Mouse (Mus musculus) erythroblast, embryonic 14.5 days (primary cell): ENCODE data around the gene Jdp2. TPM values are rescaled to one million over a fixed set of nuclear protein-coding genes. Genes with fewer than 3 reads are reported as not detected.

Experiments
- H3K27me3 ChIP-seq: 2 replicates; pipeline ENCODE4 v1.6.1; 2012; ENCODE audit warnings: inconsistent platforms; ENCODE audit not compliant: control insufficient read depth
- H3K36me3 ChIP-seq: 2 replicates; pipeline ENCODE4 v1.6.1; 2012; ENCODE audit warnings: mild to moderate bottlenecking, inconsistent platforms; ENCODE audit not compliant: control insufficient read depth
- H3K4me1 ChIP-seq: 2 replicates; pipeline ENCODE4 v1.6.1; 2012; ENCODE audit warnings: inconsistent platforms; ENCODE audit not compliant: control insufficient read depth
- H3K4me3 ChIP-seq: replicated peaks from 2 replicates; pipeline ENCODE3; 2012; ENCODE audit warnings: moderate library complexity, mild to moderate bottlenecking, inconsistent platforms
- H3K9me3 ChIP-seq: 2 replicates; pipeline ENCODE4 v1.6.1; 2012; ENCODE audit warnings: low read length, inconsistent platforms, mixed read lengths; ENCODE audit not compliant: control insufficient read depth
- GATA1 ChIP-seq: IDR thresholded peaks from 2 replicates; pipeline ENCODE4 v1.6.1; 2012; ENCODE audit warnings: low read length, inconsistent platforms, mixed read lengths
- TAL1 ChIP-seq: IDR thresholded peaks from 3 replicates; pipeline ENCODE4 v1.6.1; 2012; ENCODE audit warnings: low read length, inconsistent platforms, mixed read lengths
- polyA plus RNA-seq: library from polyadenylated mRNA; stranded (reverse); fragments of >175 nt; gene quantifications from 2 replicates; pipeline ENCODE4 v1.2.3, GENCODE M21; 2012

Jdp2 gene
- polyA plus RNA-seq, 1 experiment: 0.07 TPM

DNA sequence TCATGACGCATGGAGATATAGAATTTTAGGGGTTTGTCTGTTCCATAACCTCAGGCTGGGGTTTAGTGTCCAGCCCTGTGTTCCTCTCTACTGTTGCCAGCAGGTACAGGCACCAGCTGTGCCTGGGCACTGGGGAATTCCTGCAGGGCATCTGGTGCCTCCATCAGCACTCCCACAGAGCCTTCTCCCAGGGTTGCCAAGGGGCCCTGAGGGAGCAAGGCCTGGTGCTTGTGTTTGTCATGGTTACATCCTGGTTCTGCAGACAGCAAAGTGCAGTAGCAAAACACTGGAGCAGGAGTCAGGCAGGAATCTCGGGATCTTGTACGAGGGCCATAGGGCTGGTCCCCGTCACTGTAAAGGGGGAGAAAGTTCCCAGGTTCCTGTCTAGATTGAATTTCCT lies 22.8 kb downstream of the Jdp2 start:
- Histone ChIP-seq H3K4me1 (no peaks in the 10 kb centered on the region), H3K36me3 (no peaks in the 10 kb centered on the region), H3K4me3 (no peak overlapping the region), H3K9me3 (no peaks in the 10 kb centered on the region), H3K27me3 (no peaks in the 10 kb centered on the region)
- TF ChIP-seq GATA1 (no peak), TAL1 (no peak)

DNA sequence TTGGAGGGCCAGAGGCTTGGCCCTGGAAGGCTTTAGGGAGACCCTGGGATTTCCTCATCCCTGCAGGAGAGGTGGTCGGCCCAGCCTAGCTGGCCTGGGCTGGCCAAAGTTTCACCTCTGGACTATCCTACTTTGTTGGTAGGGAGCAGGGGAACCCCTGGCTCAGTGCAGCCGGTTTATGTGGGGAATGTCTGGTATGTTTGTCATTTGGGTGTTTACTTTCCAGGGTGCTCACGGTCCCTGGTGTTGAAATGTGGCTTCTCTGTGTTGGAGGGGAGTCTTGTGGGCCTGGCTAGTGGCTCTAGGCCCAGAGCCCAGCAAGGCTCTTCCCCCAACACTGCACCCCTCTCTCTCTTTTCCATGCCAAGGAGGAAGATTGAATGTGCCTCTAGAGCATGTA lies 24.9 kb downstream of the Jdp2 start:
- Histone ChIP-seq H3K36me3 (no peaks in the 10 kb centered on the region), H3K9me3 (no peaks in the 10 kb centered on the region), H3K4me1 (no peaks in the 10 kb centered on the region), H3K4me3 (no peak overlapping the region), H3K27me3 (no peaks in the 10 kb centered on the region)
- TF ChIP-seq TAL1 (no peak), GATA1 (no peak)

DNA sequence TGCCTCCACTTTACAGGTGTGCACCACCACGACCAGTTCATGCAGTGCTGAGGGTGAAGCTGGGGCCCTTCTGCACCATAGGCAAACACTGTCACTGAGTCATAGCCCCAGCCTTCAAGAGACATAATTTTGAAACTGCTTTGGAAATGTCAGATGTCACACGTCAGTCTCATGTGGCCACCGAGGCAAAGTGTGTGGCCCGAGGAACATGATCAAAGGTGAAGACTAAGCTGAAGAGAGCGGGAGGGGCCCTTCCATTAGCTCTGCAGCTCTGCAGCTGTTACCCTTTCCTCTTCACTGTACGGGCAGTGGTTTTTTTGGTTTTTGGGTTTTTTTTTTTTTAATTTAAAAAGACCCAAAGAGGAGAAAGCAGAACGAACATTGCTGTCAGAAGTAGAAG lies 25.8 kb downstream of the Jdp2 start:
- Histone ChIP-seq H3K4me3 (no peak overlapping the region), H3K9me3 (no peaks in the 10 kb centered on the region), H3K36me3 (no peaks in the 10 kb centered on the region), H3K27me3 (no peaks in the 10 kb centered on the region), H3K4me1 (no peaks in the 10 kb centered on the region)
- TF ChIP-seq TAL1 (no peak), GATA1 (no peak)

DNA sequence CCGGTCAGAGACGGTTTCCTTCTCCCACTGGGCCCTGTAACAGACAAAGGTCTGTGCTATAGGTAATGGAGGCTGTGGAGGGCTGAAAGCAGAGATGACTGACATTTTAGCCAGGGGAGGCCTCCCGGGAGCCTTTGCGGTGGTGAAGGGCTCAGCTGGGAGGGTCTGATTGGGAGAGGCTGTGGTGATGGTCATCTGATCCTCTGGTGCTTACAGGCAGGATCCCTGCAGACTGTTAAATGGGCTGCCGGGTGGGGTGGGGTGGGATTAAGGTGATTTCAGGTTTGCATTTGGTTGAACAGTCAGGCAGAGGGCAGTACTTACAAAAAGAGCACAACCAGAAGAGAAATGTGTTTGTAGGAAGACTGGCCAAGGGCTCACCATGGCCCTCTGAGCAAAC lies 27.0 kb downstream of the Jdp2 start:
- H3K9me3 ChIP-seq: no peaks in the 10 kb centered on the region
- TF ChIP-seq TAL1 (no peak), GATA1 (no peak)
- H3K36me3 ChIP-seq: no peaks in the 10 kb centered on the region
- no peak overlapping the region for H3K4me3 ChIP-seq
- H3K4me1 ChIP-seq: no peaks in the 10 kb centered on the region
- no peaks in the 10 kb centered on the region for H3K27me3 ChIP-seq

DNA sequence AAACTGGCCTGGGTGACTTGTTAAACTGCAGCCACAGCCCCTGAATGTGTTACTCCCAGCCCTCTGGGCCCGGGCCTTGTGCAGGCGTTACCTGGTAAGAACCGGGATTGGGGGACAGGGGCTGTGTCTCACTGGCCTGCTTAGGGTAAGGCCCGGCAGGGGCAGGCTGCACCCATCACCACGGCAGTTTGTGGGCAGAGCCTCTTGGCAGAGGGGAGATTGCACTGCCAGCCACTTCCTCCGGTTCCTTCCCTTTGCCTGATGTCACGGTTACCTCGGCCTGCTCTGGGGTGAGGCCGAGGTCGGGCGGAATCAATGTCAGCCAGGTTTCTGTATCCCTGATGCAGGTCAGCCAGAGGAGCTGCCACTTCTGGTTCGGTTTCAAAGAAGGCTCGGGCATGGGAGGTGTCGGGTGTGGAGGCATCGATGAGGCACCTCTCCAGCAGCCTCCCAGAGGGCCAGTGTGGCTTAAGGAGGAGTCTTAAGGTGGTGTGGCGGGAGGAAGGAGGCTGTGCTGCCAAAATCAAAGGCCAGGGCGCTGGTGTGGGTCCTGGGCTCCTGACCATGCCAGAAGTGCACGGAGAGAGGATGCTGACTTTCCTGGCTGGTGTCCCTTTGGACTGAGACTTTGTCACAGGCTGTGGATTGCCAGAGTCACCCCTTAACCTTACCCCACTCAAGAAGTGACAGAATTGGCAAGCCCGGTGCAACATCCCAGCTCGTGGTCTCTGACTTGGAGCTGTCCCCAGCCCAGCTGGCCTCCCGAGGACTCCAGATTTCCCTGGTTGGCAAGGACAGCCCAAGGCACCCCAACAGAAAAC lies 31.0 kb downstream of the Jdp2 start:
- Histone ChIP-seq H3K4me1 (no peaks in the 10 kb centered on the region), H3K27me3 (no peaks in the 10 kb centered on the region), H3K36me3 (no peaks in the 10 kb centered on the region), H3K4me3 (no peak overlapping the region), H3K9me3 (no peaks in the 10 kb centered on the region)
- TF ChIP-seq GATA1 (no peak), TAL1 (no peak)

DNA sequence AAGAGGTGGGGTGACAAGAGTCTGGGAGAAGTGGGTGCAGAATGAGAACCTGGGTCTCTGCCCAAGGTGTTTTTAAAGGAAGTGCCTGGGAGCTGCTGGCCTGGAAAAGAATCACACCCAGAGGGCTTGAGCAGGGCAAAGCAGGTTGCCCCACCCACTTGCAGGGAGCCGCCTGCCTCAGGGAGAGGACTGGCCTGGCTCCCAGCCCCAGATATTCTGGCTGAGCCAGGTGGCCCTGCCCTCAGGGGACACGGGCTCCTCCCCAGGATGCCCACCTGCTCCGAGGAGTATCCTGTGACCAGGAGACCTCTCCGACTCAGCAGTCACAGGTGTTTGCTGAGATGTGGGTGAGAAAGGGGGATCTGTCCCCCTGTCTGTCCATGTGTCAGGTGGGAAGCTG lies 32.4 kb downstream of the Jdp2 start:
- Histone ChIP-seq H3K4me1 (no peaks in the 10 kb centered on the region), H3K27me3 (no peaks in the 10 kb centered on the region)

DNA sequence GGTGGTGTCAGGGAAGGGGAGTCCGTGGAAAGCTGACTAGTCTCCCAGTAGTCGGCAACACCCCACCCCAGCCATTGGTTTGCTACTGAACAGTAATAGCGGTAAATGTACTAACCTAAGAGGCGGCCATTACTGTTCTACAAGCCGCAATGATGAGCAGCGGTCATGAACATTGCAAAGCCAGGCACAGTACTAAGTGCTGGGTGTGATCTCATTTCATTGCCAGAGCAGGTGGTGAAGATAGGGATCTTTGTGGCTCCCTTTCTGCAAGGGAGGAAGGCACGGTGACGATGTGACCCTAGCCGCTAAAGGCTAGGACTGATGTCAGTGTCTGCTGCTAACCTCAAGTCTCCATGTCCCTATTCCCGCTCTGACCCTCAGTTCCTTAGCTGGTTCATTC lies 33.5 kb downstream of the Jdp2 start:
- TF ChIP-seq TAL1: no peak
- TF ChIP-seq GATA1: no peak
- no peaks in the 10 kb centered on the region for H3K36me3 ChIP-seq
- H3K4me1 ChIP-seq: no peaks in the 10 kb centered on the region
- H3K9me3 ChIP-seq: no peaks in the 10 kb centered on the region
- H3K4me3 ChIP-seq: no peak overlapping the region
- no peaks in the 10 kb centered on the region for H3K27me3 ChIP-seq

More for the DNA sequence above, 32.4 kb downstream of the Jdp2 start:
- H3K36me3 ChIP-seq: no peaks in the 10 kb centered on the region
- H3K9me3 ChIP-seq: no peaks in the 10 kb centered on the region
- H3K4me3 ChIP-seq: no peak overlapping the region
- TF ChIP-seq TAL1 (no peak), GATA1 (no peak)

DNA sequence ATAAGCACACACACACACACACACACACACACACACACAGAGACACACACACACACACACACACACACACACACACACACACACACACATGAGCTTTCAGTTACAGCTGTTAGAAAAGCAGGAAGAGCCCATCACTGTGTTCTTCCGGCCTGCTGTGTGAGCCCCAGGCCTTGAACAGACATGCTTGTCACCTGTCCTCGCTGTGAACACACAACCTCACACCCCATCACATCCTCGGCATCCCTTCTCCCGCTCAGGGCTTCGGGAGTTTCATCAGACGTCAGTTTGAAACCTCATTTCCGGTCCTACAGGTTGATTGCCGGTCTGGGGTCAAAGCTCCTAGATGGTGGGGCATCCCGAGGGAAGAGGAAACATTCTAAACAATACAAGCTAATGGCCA lies 39.1 kb downstream of the Jdp2 start:
- Histone ChIP-seq H3K4me1 (no peaks in the 10 kb centered on the region), H3K4me3 (no peak overlapping the region), H3K27me3 (no peaks in the 10 kb centered on the region), H3K9me3 (no peaks in the 10 kb centered on the region), H3K36me3 (no peaks in the 10 kb centered on the region)
- TF ChIP-seq TAL1 (no peak), GATA1 (no peak)

DNA sequence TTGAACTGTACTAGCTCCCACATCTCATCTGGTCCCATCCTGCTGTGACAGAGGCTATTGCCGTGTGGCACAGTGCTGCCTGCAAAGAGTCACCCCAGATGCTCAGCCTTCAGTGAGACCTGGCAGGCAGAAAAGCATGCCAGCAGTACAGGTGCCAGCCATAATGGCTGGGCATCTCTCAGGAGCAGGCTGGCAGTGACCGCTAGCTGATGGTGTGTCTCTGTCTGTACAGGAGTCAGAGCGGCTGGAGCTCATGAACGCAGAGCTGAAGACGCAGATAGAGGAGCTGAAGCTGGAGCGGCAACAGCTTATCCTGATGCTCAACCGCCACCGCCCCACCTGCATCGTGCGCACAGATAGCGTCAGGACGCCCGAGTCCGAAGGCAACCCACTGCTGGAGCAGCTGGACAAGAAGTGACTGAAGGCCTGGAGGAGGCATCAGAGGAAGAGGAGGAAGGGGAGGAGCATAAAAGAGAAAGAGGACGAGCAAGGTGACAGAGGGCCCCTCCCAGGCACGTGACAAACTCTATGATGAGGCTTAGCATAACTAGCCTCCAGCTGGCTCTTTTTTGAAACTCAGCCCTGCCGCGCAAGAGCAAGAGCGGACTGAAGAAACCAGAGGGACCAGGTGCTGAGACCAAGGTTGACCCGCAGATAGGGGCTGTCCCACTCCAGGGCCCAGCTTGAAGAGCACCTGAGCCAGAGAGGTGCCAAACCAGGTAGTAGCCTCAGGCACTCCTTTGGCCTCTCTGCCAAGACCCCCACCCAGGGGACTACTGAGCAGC lies 39.9 kb downstream of the Jdp2 start:
- TF ChIP-seq GATA1 (no peak), TAL1 (no peak)

More for the DNA sequence above, 39.9 kb downstream of the Jdp2 start:
- Histone ChIP-seq H3K4me1 (no peaks in the 10 kb centered on the region), H3K9me3 (no peaks in the 10 kb centered on the region), H3K4me3 (no peak overlapping the region), H3K27me3 (no peaks in the 10 kb centered on the region), H3K36me3 (no peaks in the 10 kb centered on the region)
